Mouse (Mus musculus) heart, postnatal 0 days (tissue): ENCODE results near the gene Gm42906. TPM values are rescaled to one million over a fixed set of nuclear protein-coding genes. Genes with fewer than 3 reads are reported as not detected.
A peak's percentile ranks its signal among the peaks of the same experiment; 100 is the strongest.

Experiments
- ATAC-seq: fragments of 200-750 bp; cut with Nextera tagmentation; 2 replicates; pipeline ENCODE4 v1.8.0; 2017; ENCODE audit warnings: low read depth, moderate number of reproducible peaks, moderate library complexity; ENCODE audit not compliant: insufficient read depth
- DNase-seq: peaks from one replicate; pipeline ENCODE4 v3.0.0-alpha.2; 2016; ENCODE audit warnings: low spot score
- H3K27ac ChIP-seq: fragments of 300-500 bp; sonication (generic); 2 replicates; pipeline ENCODE4 v1.5.1; 2014; ENCODE audit warnings: low read depth, mild to moderate bottlenecking
- H3K27me3 ChIP-seq: fragments of 300-500 bp; sonication (generic); 2 replicates; pipeline ENCODE4 v1.6.1; 2014; ENCODE audit warnings: low read length, mixed read lengths; ENCODE audit not compliant: control insufficient read depth, insufficient read depth
- H3K36me3 ChIP-seq: fragments of 300-500 bp; sonication (generic); replicated peaks from 2 replicates; pipeline ENCODE4 v1.6.1; 2014; ENCODE audit warnings: low read length, mixed read lengths; ENCODE audit not compliant: control insufficient read depth, insufficient read depth
- H3K4me1 ChIP-seq: fragments of 300-500 bp; sonication (generic); 2 replicates; pipeline ENCODE4 v1.6.1; 2014; ENCODE audit warnings: antibody characterized with exemption; ENCODE audit not compliant: control insufficient read depth, insufficient read depth
- H3K4me2 ChIP-seq: fragments of 300-500 bp; sonication (generic); 2 replicates; pipeline ENCODE4 v1.6.1; 2014; ENCODE audit warnings: low read depth, mild to moderate bottlenecking, low read length, moderate library complexity
- H3K4me3 ChIP-seq: fragments of 300-500 bp; sonication (generic); 2 replicates; pipeline ENCODE4 v1.5.1; 2014; ENCODE audit warnings: low read depth, low read length
- H3K9ac ChIP-seq: fragments of 300-500 bp; sonication (generic); replicated peaks from 2 replicates; pipeline ENCODE4 v1.6.1; 2014; ENCODE audit warnings: low read depth, low read length, mixed read lengths
- H3K9me3 ChIP-seq: fragments of 300-500 bp; sonication (generic); replicated peaks from 2 replicates; pipeline ENCODE4 v1.6.1; 2016; ENCODE audit warnings: low read length; ENCODE audit not compliant: control insufficient read depth
- CTCF ChIP-seq: IDR thresholded peaks from 2 replicates; pipeline ENCODE4 v1.5.1; 2016; ENCODE audit warnings: antibody characterized with exemption, control low read depth, low read depth
- EP300 ChIP-seq: IDR thresholded peaks from 2 replicates; pipeline ENCODE4 v1.6.1; 2016; ENCODE audit warnings: antibody characterized with exemption, low read depth
- WGBS: fragments of 180-500 bp; shearing (Covaris S2); extraction: QIAGEN DNeasy Blood & Tissue Kit; methylation state at CpG from one replicate; pipeline ENCODE4 v1.1.7; 2014; 5-methylcytosine and 5-hydroxymethylcytosine counted together
- polyA plus RNA-seq: library from polyadenylated mRNA; unstranded; fragments of >200 nt; fragmentation: Nextera tagmentation; extraction: Ambion mirVana; gene quantifications from 2 replicates; pipeline ENCODE4 v1.2.1, GENCODE M21; 2015
- total RNA-seq: library from RNA; depleted of rRNA; stranded (reverse); fragments of >200 nt; gene quantifications from 2 replicates; pipeline ENCODE4 v1.2.3, GENCODE M21; 2014; ENCODE audit warnings: low replicate concordance

Gm42906 gene
- total and polyA plus RNA-seq, 2 experiments from 2014 or later: not detected

DNA sequence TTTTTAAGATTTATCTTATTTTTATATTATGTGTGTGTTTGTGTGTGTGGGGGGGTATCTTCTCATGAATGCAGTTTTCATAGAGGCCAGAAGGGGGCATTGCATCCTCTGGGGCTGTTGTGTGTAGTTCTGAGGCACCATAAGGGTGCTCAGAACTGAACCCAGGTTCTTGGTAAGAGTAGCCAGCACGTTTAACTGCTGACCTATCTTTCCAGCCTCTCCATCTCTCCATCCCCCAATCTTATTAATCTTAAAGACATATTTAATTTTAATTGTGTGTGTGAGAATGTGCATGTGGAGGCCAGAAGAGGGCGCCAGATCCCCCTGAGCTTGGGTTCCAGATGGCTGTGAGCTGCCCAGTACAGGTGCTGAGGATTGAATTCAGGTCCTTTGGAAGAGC, 325.7 kb downstream of the Gm42906 start:
- H3K4me2 ChIP-seq: no peak overlapping the region
- 46% methylated on average over 2 of the region's 2 CpGs for WGBS
- H3K4me3 ChIP-seq: no peak overlapping the region
- H3K36me3 ChIP-seq: no peaks in the 10 kb centered on the region
- no peak overlapping the region for H3K9ac ChIP-seq
- ATAC-seq: no peak
- DNase-seq: no peak
- H3K27ac ChIP-seq: no peak overlapping the region
- H3K9me3 ChIP-seq: no peaks in the 10 kb centered on the region
- H3K27me3 ChIP-seq: no peaks in the 10 kb centered on the region
- H3K4me1 ChIP-seq: peaks cover 11% of the 10 kb centered on the region
- TF ChIP-seq CTCF: peak; percentile 8; the same call in 1 of the 2 replicates
- TF ChIP-seq EP300: no peak

DNA sequence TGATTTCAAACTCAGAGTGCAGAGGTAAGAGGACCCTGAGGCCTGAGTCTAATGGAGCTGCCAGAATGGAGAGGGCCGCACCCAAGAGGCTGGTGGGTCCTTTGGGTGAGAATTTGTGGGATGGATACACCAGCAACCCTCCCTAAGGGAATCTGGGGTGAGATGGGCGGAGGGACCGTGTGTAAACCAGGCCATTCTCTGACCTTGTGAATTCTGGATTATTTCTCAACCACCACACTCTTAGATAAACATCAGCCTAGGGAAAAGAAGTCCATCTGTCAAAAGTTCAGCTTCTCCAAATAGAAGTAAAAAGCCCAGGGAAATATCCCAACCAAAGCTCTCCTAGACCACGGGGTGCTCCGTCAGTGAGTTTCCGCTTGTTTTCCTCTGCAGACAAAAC, 332.0 kb downstream of the Gm42906 start:
- Histone ChIP-seq H3K4me3 (no peak overlapping the region), H3K9me3 (no peaks in the 10 kb centered on the region), H3K27me3 (no peaks in the 10 kb centered on the region), H3K4me2 (no peak overlapping the region), H3K27ac (no peak overlapping the region), H3K36me3 (0 out of 2 replicates have a peak, but pooled peaks cover 4% of the 10 kb centered on the region), H3K4me1 (no peaks in the 10 kb centered on the region), H3K9ac (no peak overlapping the region)
- DNase-seq: no peak
- no peak for ATAC-seq
- WGBS: 73% methylated on average over 6 of the region's 6 CpGs
- TF ChIP-seq EP300 (no peak), CTCF (no peak)

DNA sequence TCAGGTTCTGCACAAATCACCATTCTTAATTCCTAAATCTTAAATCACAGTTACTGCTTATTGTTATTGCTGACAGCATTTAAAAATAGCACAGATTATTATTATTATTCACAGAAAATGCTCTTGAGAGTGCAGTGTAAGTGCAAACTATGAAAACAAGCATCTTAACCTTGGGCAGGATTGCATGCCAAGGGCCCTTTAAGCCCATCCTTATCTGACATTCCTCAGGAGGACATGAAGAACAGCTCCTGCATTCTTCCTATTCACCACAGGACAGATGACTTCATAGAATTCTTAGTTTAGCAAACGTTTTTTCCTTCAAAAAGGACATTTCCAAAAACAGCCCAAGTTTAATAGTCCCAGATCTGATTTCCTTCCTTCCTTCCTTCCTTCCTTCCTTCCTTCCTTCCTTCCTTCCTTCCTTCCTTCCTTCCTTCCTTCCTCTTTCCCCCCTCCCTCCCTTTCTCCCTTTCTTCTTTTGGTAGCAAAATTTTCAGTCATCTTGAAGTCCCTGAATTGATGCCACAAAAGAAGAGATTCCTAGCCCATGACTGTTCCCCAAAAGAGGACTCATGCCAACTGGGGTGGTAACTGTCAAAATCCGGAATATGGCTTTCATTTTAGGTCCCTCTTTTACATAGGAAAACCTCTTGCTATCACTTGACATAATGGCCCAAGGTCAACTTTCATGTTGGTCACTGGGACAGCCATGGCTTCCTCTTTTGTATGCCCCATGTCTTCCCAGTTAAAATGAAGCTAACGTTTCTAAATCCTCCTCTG, 334.9 kb downstream of the Gm42906 start:
- H3K27me3 ChIP-seq: no peaks in the 10 kb centered on the region
- H3K4me3 ChIP-seq: no peak overlapping the region
- no peak overlapping the region for H3K27ac ChIP-seq
- DNase-seq (no peak), ATAC-seq (no peak)
- no peak overlapping the region for H3K9ac ChIP-seq
- H3K4me2 ChIP-seq: no peak overlapping the region
- 57% methylated on average over 3 of the region's 3 CpGs for WGBS
- H3K4me1 ChIP-seq: no peaks in the 10 kb centered on the region
- H3K36me3 ChIP-seq: 0 out of 2 replicates have a peak, but pooled peaks cover 4% of the 10 kb centered on the region
- no peaks in the 10 kb centered on the region for H3K9me3 ChIP-seq
- TF ChIP-seq CTCF (no peak), EP300 (no peak)

DNA sequence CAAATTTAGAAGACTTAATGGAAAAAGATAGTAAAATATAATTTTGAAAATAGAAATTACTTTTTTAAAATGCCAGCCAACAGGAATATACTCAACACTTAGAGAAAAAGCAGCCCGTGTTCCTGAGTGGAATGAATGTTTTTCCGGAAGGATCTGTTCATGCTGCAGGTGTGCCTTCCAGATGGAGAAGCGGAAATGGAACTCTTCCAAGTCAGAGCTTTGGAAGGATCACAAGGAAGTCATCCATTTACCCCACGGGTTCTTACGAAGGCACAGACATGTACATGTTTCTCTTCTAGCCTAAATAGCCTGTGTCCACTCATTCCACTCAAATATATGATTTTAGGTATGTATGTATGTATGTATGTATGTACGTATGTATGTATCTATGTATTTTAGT, 337.0 kb downstream of the Gm42906 start:
- Histone ChIP-seq H3K36me3 (0 out of 2 replicates have a peak, but pooled peaks cover 4% of the 10 kb centered on the region), H3K4me3 (no peak overlapping the region), H3K9me3 (no peaks in the 10 kb centered on the region), H3K27me3 (no peaks in the 10 kb centered on the region), H3K4me2 (no peak overlapping the region), H3K27ac (no peak overlapping the region), H3K4me1 (no peaks in the 10 kb centered on the region), H3K9ac (no peak overlapping the region)
- TF ChIP-seq CTCF (no peak), EP300 (no peak)
- 84% methylated on average over 6 of the region's 6 CpGs for WGBS
- no peak for ATAC-seq
- DNase-seq: no peak

DNA sequence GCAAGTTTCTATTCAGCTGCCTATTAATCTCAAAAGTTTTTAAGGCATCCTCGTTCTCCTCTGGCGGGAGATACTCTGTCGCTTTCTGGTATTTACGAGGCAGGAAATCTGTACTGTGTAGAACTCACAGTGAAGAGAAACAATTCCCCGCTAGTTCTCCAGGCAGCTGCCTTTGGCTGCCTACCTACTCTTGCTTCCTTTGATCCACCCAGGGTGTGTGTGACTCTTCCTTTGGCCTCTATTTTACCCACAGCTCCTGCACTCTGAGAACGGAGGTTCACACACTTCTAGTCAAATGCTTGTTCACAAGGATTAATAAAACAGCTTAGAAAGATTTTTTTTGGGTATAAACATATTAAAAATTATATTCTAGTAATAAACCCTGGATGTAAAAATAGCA, 338.8 kb downstream of the Gm42906 start:
- no peaks in the 10 kb centered on the region for H3K4me1 ChIP-seq
- no peak for DNase-seq
- TF ChIP-seq EP300: no peak
- TF ChIP-seq CTCF: no peak
- H3K36me3 ChIP-seq: no peaks in the 10 kb centered on the region
- no peak overlapping the region for H3K27ac ChIP-seq
- H3K9ac ChIP-seq: no peak overlapping the region
- H3K4me2 ChIP-seq: no peak overlapping the region
- WGBS: 66% methylated on average over 6 of the region's 6 CpGs
- ATAC-seq: no peak
- no peak overlapping the region for H3K4me3 ChIP-seq
- H3K9me3 ChIP-seq: no peaks in the 10 kb centered on the region
- no peaks in the 10 kb centered on the region for H3K27me3 ChIP-seq
